ENCODE assay signal across 19 mouse cellular contexts in genomic region chr2:62425941-62426340, GRCm38 (mm10). TPM values are rescaled to one million over a fixed set of nuclear protein-coding genes. Genes with fewer than 3 reads are reported as not detected.
DNase-seq lines count a peak whose midpoint lies in the region; ATAC-seq and TF ChIP-seq lines count a peak whose summit lies in the region.
"Had no signal": no experiment of that assay in that cellular context is flagged by ENCODE, and none has a peak within 500 bp of the region (broad histone marks: within the 10 kb centered on the region; RNA-seq: fewer than 3 reads in every experiment).

No protein-coding gene starts in this region.

- no peak overlapping the region for H3K4me2 ChIP-seq in heart, embryonic 11.5 days
- no peak overlapping the region for H3K4me2 ChIP-seq in midbrain, postnatal 0 days (ENCODE audit: low read depth, low read length, poor library complexity, severe bottlenecking)
- H3K4me2 ChIP-seq in forebrain, postnatal 0 days (ENCODE audit: low read depth): no peak overlapping the region
- H3K4me2 ChIP-seq: embryonic facial prominence, embryonic 15.5 days; heart, embryonic 15.5 days; hindbrain, embryonic 15.5 days; neural tube, embryonic 15.5 days had no signal

- no peak overlapping the region for H3K27ac ChIP-seq in heart, embryonic 11.5 days (ENCODE audit: low read depth, low read length)
- H3K27ac ChIP-seq in midbrain, postnatal 0 days (ENCODE audit: low read depth, low read length): no peak overlapping the region
- H3K27ac ChIP-seq in forebrain, postnatal 0 days (ENCODE audit: low read depth, low read length): no peak overlapping the region
- H3K27ac ChIP-seq: embryonic facial prominence, embryonic 15.5 days; heart, embryonic 15.5 days; hindbrain, embryonic 15.5 days; neural tube, embryonic 15.5 days had no signal

- H3K36me3 ChIP-seq in heart, embryonic 11.5 days (ENCODE audit: control insufficient read depth, insufficient read depth, low read length): no peaks in the 10 kb centered on the region
- no peaks in the 10 kb centered on the region for H3K36me3 ChIP-seq in midbrain, postnatal 0 days (ENCODE audit: insufficient read depth, low read length)
- no peaks in the 10 kb centered on the region for H3K36me3 ChIP-seq in forebrain, postnatal 0 days (ENCODE audit: insufficient read depth)
- H3K36me3 ChIP-seq: embryonic facial prominence, embryonic 15.5 days; heart, embryonic 15.5 days; hindbrain, embryonic 15.5 days; neural tube, embryonic 15.5 days had no signal

- H3K27me3 ChIP-seq in heart, embryonic 11.5 days (ENCODE audit: control insufficient read depth, insufficient read depth, low read length): no peaks in the 10 kb centered on the region
- no peaks in the 10 kb centered on the region for H3K27me3 ChIP-seq in midbrain, postnatal 0 days (ENCODE audit: insufficient read depth, low read length)
- H3K27me3 ChIP-seq in forebrain, postnatal 0 days (ENCODE audit: insufficient read depth, low read length): no peaks in the 10 kb centered on the region
- H3K27me3 ChIP-seq: embryonic facial prominence, embryonic 15.5 days; heart, embryonic 15.5 days; hindbrain, embryonic 15.5 days; neural tube, embryonic 15.5 days had no signal

- peak; percentile 94 for DNase-seq in heart, adult 11 months
- peak; percentile 15 for DNase-seq in ovary, postnatal 36 days (ENCODE audit: low spot score)
- no peak for DNase-seq in ovary, postnatal 14 days (ENCODE audit: low spot score)
- DNase-seq in fat pad, adult 2 months (ENCODE audit: extremely low read depth, low read depth, low spot score): peak; percentile 54
- DNase-seq in midbrain, postnatal 0 days (ENCODE audit: low spot score): no peak
- no peak for DNase-seq in forebrain, postnatal 0 days
- DNase-seq: lung, adult 2 months; right cerebral cortex, postnatal 14 days had no signal

- peaks cover 2% of the 10 kb centered on the region; the same call in 1 of the 2 replicates for H3K4me1 ChIP-seq in heart, embryonic 11.5 days (ENCODE audit: control insufficient read depth, insufficient read depth, low read length)
- H3K4me1 ChIP-seq in midbrain, postnatal 0 days (ENCODE audit: insufficient read depth, low read length): no peaks in the 10 kb centered on the region
- H3K4me1 ChIP-seq in forebrain, postnatal 0 days (ENCODE audit: insufficient read depth): 0 out of 2 replicates have a peak, but pooled peaks cover 2% of the 10 kb centered on the region
- H3K4me1 ChIP-seq: hindbrain, embryonic 15.5 days; neural tube, embryonic 15.5 days had no signal

- H3K4me3 ChIP-seq in heart, embryonic 11.5 days (ENCODE audit: low read depth, low read length): no peak overlapping the region
- H3K4me3 ChIP-seq in midbrain, postnatal 0 days (ENCODE audit: low read depth, low read length): no peak overlapping the region
- H3K4me3 ChIP-seq in forebrain, postnatal 0 days (ENCODE audit: low read depth, low read length): no peak overlapping the region
- H3K4me3 ChIP-seq: embryonic facial prominence, embryonic 15.5 days; heart, embryonic 15.5 days; hindbrain, embryonic 15.5 days; neural tube, embryonic 15.5 days had no signal

- no peak overlapping the region for H3K9ac ChIP-seq in heart, embryonic 11.5 days (ENCODE audit: low read depth, low read length)
- no peak overlapping the region for H3K9ac ChIP-seq in midbrain, postnatal 0 days (replicated peaks; ENCODE audit: low read length, poor library complexity, severe bottlenecking)
- no peak overlapping the region for H3K9ac ChIP-seq in forebrain, postnatal 0 days
- H3K9ac ChIP-seq: embryonic facial prominence, embryonic 15.5 days; heart, embryonic 15.5 days; hindbrain, embryonic 15.5 days; neural tube, embryonic 15.5 days had no signal

- WGBS in heart, embryonic 11.5 days (ENCODE audit: insufficient replicate concordance): 81% methylated on average over 3 of the region's 3 CpGs
- 81% methylated on average over 3 of the region's 3 CpGs for WGBS in midbrain, postnatal 0 days
- WGBS in forebrain, postnatal 0 days: 82% methylated on average over 3 of the region's 3 CpGs

- no peak for ATAC-seq in heart, embryonic 11.5 days (replicated peaks; ENCODE audit: insufficient number of reproducible peaks, low FRiP score, low TSS enrichment)
- no peak for ATAC-seq in midbrain, postnatal 0 days (ENCODE audit: low FRiP score)
- no peak for ATAC-seq in forebrain, postnatal 0 days
- ATAC-seq: CD4-positive, CD25-positive, alpha-beta regulatory T cell, adult 4 months had no signal

- H3K9me3 ChIP-seq in heart, embryonic 11.5 days (replicated peaks; ENCODE audit: control insufficient read depth, low read length): no peaks in the 10 kb centered on the region
- no peaks in the 10 kb centered on the region for H3K9me3 ChIP-seq in midbrain, postnatal 0 days (ENCODE audit: low read length)
- no peaks in the 10 kb centered on the region for H3K9me3 ChIP-seq in forebrain, postnatal 0 days (ENCODE audit: low read length)
- H3K9me3 ChIP-seq: embryonic facial prominence, embryonic 15.5 days; heart, embryonic 15.5 days; hindbrain, embryonic 15.5 days; neural tube, embryonic 15.5 days had no signal

- TF ChIP-seq CTCF in midbrain, postnatal 0 days (IDR thresholded peaks at IDR 0.05): no peak
- no peak for TF ChIP-seq CTCF in forebrain, postnatal 0 days (IDR thresholded peaks at IDR 0.05; ENCODE audit: low read depth)

RNA-seq across cellular contexts. Expression of gene Dpp4, which starts 13.9 kb away (rescaled TPM):
- 12.3 and 13.6 TPM in 2 replicates for polyA plus RNA-seq in heart, embryonic 11.5 days (2014; fragmentation: Nextera tagmentation; extraction: Ambion mirVana)
- total RNA-seq in midbrain, postnatal 0 days (2014; rRNA removed): 5.4 and 5.9 TPM in 2 replicates
- polyA plus RNA-seq in midbrain, postnatal 0 days (2015; fragmentation: Nextera tagmentation; extraction: Ambion mirVana): 2.2 and 3.5 TPM in 2 replicates
- 1.9 and 2.1 TPM in 2 replicates for total RNA-seq in forebrain, postnatal 0 days (2014; rRNA removed)
- polyA plus RNA-seq in forebrain, postnatal 0 days (2015; fragmentation: Nextera tagmentation; extraction: Ambion mirVana): 1.6 and 1.8 TPM in 2 replicates

RNA-seq across cellular contexts. Expression of gene Gcg, which starts 57.5 kb away (rescaled TPM):
- 0.20 and 1.1 TPM in 2 replicates for polyA plus RNA-seq in heart, embryonic 11.5 days (2014; fragmentation: Nextera tagmentation; extraction: Ambion mirVana)
- total RNA-seq in midbrain, postnatal 0 days (2014; rRNA removed): not detected in 2 replicates
- 0.23 TPM in 1 of 2 replicates, not detected in the other for polyA plus RNA-seq in midbrain, postnatal 0 days (2015; fragmentation: Nextera tagmentation; extraction: Ambion mirVana)
- total RNA-seq in forebrain, postnatal 0 days (2014; rRNA removed): 1.0 and 1.2 TPM in 2 replicates
- 0.33 and 1.3 TPM in 2 replicates for polyA plus RNA-seq in forebrain, postnatal 0 days (2015; fragmentation: Nextera tagmentation; extraction: Ambion mirVana)
- total RNA-seq: layer of hippocampus, adult 18-20 months; megakaryocyte progenitor cell, adult 5-6 weeks; monocyte, adult 5-6 weeks had no signal
- polyA plus RNA-seq: CD4-positive, CD25-positive, alpha-beta regulatory T cell, adult 4 months; cortical plate, adult 2 months; embryonic facial prominence, embryonic 15.5 days; heart, embryonic 15.5 days; kidney, embryonic 14.5 days; lung, adult 2 months had no signal

Comparison
In these comparisons a context has a peak if more than half of its experiments do, and no peak if none do; other contexts are left out.
1. DNase-seq: peak in heart, adult 11 months (single experiment), ovary, postnatal 36 days (single experiment) and fat pad, adult 2 months (single experiment); none in ovary, postnatal 14 days (single experiment), midbrain, postnatal 0 days (single experiment) and forebrain, postnatal 0 days (single experiment).